Mouse (Mus musculus) CH12F3 (cell line): ENCODE measurements around the gene Rims4.

Source experiments
- in situ Hi-C: fragments of 300-500 bp; cut with MboI; formaldehyde crosslinking; loops from 2 replicates; pipeline ENCODE4 v1.14.3; 2020; ENCODE audit warnings: low sequenced_read_pairs

Rims4 gene

DNA sequence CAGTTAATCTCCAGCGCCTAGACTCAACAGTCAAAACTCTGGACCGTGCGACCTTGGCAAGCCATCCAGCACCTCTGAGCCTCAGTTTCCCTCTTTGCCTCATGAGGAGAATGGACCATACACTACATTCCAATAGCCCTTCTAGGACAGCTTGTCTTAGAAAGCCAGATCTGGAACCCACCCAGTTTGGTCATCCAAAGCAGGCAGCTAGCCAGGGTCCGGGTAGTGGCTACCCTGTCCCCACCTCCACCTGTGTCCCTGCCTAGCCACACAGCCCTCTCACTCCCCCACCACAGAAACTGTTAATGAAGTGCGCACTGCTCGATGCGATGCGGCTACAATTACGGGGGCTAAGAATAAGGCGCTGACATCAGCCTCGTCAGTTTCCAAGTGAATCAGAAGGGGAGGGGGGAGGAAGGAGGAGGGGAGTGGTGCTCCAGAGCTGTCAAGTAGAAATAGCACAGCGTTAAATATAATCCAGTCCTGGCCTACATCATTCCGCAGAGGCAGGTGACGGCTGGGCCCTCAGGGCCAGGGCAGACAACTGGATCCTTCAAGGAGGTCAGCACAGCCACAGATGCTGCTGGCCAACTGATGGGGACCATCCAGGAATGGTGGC, 6.5 kb downstream of the Rims4 start:
- in situ Hi-C loops, result no loop called here

DNA sequence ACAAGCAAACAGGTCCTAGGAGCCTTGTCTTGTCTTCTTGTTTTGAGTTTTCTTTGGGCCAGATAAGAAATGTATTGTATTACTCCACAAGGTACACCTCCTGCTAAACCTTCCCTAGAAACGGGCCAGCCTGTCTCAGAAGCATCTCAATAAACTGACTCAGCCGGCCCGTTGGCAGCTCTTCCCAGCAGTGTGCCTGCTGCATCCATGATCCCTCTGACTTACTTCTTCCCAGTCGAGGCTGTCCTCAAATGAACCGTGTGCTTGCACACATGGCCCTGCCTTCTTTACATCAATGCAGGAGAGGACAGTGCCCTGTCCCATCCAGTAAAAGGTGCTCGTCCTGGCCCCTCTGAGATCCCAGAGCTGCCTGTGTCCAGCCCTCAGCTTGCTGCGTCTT, 8.9 kb downstream of the Rims4 start:
- in situ Hi-C loops, result no loop called here

GRCm38 (mm10) chr2:163907131-163907530, 11.4 kb downstream of the Rims4 start:
- in situ Hi-C loops, result no loop called here

GRCm38 (mm10) chr2:163904323-163904722, 14.2 kb downstream of the Rims4 start:
- in situ Hi-C loops, result no loop called here

- in situ Hi-C loops, result no loop called here
Measured at GRCm38 (mm10) chr2:163903461-163903860, 15.0 kb downstream of the Rims4 start.

- in situ Hi-C loops, result no loop called here
Measured at GRCm38 (mm10) chr2:163902448-163902847, 16.0 kb downstream of the Rims4 start.

DNA sequence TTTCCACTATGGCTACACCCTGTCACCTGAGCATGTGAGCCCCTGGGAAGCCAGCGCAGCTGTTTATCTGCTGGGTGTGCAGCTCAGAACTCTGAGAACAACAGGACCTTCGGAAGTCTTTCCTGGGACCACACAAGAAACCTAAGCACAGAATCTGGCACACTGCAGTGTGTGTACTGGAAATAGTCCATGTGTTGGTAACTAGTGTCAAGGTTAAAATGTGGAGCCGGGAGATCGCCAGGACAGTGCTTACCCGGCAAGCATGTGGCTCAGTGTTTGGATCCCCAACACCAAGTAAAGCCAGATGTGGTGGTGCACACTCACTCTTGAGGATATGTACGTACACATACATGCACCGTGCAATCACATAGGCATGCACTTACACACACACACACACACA, 17.4 kb downstream of the Rims4 start:
- in situ Hi-C loops, result no loop called here

- in situ Hi-C loops, result no loop called here
Measured at GRCm38 (mm10) chr2:163899910-163900411, 18.5 kb downstream of the Rims4 start.

GRCm38 (mm10) chr2:163897988-163898535, 20.4 kb downstream of the Rims4 start:
- in situ Hi-C loops, result no loop called here

DNA sequence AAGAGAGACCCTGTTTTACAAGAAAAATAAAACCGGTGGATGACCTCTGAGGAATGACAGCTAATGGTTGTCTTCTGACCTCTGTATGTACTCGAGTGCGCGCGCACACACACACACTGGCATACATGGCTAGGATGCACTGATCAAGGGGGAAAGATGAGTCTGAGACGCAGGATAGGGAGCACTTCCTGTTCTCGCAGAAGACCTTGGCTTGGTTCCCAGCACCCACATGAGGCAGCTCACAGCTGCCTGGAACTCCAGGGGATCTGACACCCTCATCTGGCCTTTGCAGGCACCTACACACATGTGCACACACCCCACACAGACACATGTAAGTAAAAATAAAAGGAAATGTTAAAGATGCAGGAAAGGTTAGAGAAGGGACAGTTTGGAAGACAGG, 21.5 kb downstream of the Rims4 start:
- in situ Hi-C loops, result no loop called here

DNA sequence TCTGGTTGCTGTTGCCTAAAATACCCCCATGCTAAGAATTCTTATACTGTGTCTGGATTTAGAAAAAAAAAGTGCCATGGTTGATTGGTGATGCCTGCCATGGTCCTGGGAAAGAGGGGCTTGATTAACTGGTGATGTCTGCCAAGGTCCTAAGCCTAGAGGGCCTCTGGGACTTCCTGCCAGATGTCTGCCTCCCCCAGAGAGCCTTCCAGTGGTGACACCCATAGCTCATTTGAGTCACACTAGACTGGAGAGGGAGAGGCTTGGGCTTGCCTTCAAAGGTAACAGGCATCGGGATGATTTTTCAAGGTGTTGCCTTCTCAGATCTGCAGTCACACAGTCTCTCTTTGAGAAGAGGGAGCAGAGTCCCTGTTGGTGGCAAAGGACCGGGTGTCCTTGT, 23.3 kb downstream of the Rims4 start:
- in situ Hi-C loops, result no loop called here

DNA sequence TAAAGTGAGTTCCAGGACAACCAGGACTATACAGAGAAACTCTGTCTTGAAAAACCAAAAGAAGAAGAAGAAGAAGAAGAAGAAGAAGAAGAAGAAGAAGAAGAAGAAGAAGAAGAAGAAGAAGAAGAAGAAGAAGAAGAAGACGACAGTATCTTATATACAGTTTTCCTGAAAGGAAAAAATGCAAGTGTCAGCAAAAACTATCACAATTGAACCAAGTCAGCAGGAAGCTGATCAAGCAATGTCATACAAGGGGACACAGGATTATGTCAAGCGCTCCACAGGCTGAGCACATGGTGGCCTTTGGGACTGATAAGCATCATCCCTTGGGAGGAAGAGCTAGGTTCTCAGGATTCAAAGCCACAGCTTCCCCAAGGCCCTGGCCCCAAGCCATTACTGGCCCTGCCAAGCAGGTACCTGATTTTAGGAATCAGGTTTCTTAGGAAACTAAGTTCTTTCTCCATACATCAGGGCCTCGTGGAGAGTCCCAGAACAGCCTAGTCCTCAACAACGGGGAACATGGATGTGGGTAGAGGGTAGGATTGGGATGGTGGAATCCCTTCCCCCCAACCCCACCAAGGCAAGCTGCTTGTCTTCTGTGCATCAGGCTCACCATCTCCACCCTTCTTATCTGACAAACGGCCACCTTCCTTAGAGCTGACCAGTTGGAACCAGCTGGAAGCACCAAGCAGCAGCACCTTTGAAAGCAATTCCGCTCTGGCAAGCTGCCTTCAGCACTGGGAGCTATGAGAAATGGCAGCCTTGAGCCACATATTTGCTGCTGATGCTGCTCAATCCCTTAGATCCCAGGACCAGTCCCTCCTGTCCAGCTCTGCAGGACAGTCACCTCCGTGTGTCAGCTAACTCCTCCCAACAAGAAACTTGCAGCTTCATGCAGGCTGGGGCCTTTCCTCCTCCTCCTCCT, 24.8 kb downstream of the Rims4 start:
- in situ Hi-C loops, result no loop called here

GRCm38 (mm10) chr2:163891271-163891670, 27.2 kb downstream of the Rims4 start:
- in situ Hi-C loops, result no loop called here

GRCm38 (mm10) chr2:163890586-163890985, 27.9 kb downstream of the Rims4 start:
- in situ Hi-C loops, result no loop called here

- in situ Hi-C loops, result no loop called here
Measured at GRCm38 (mm10) chr2:163889411-163889810, 29.1 kb downstream of the Rims4 start.

- in situ Hi-C loops, result no loop called here
Measured at GRCm38 (mm10) chr2:163882859-163883652, 35.4 kb downstream of the Rims4 start.

DNA sequence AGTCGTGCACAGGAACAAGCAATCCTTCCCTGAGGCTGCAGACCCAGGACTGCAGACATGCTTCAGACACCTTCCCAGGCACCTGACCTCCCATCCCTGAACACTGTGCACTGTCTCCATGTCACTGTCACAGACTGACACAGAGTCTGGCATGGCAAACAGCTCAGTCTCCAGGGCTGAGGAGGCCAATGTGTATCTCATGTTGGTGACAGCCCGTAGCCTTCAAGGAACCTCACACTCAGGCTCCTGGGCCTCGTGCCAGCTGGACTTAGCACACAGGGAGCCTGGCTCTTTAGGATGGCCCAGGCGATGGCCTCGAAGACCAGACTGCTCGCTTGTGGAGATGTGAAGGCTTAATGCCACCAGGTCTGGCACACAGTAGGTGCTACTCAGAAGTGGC, 37.6 kb downstream of the Rims4 start:
- in situ Hi-C loops, result no loop called here

DNA sequence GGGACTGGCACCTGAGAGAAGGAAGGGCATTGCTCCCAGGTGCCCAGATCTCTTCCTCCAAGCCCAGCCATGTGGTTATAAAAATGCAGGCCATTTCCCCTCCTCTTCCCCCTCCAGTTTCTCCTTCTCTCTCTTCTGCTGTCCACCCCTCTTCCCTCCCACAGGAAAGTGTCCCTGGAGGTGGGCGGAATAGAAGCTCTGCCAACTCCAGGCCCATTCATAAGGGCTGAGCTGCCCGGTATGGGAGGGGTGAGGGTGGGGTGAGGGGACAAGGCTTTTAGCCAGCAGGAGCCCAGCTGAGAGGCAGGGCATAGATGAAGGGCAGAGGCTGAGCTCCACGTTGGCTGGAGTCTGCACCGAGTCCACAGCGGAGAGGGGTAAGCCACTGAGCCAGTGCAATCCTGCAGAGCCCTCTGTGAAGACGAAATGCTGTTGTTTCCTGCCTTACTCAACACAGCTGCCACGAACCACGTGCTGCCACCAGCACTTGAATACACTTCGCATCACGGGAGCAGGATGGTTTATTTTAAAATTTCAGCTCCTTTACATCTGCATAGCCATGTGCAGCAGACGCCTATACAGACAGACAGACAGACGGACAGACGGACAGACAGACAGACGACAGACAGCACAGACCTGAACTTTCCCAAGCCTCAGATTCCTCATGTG, 41.5 kb downstream of the Rims4 start:
- in situ Hi-C loops, result no loop called here

DNA sequence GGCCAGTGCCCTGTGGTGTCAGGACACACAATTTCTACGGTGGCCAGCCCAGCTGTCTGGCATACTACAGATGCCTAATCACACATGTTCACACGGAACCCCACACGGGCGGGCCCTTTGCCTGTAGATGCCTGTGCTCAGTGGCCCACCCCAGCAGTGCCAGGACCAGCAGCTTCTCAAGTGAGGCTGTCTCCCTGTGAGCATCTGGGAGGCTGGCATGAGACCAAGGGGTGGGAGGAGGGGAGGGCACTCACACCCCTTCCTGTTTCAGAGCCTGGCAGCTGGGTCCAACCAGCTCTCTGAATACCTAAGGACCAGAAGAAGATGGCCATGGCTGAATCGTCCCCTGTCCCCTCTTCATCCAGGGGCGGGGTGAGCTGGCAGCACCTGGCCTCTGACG, 43.0 kb downstream of the Rims4 start:
- in situ Hi-C loops, result no loop called here

- in situ Hi-C loops, result no loop called here
Measured at GRCm38 (mm10) chr2:163874877-163875276, 43.6 kb downstream of the Rims4 start.
